Mouse (Mus musculus) spleen, adult 18-20 months (tissue): ENCODE data around the gene Cyp2u1.

Experiments
- DNase-seq, 2 experiments: peaks; one replicate each; pipeline ENCODE4 v3.0.0; 2022; ENCODE audit warnings: mixed read lengths in 2 of 2

Cyp2u1 gene

DNA sequence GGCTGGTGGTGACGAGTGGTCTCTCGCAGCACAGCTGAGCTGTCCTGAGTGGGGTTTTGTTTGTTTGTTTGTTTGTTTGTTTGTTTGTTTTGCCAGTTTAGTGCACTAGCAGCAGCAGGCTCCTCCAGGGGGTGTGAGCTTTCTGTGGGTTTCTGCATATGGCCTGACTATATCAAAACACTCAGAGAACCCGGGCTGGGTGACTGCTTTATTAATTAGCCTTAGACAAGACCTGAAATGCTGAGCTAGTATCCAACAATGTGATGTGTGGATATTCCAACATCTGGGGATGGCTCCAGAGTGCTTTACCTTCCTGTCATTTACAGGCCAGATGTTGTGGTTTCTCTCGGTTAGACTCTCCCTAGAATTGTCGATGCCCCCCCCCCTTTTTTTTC, 290 bp upstream of the Cyp2u1 start:
- no peak for DNase-seq

DNA sequence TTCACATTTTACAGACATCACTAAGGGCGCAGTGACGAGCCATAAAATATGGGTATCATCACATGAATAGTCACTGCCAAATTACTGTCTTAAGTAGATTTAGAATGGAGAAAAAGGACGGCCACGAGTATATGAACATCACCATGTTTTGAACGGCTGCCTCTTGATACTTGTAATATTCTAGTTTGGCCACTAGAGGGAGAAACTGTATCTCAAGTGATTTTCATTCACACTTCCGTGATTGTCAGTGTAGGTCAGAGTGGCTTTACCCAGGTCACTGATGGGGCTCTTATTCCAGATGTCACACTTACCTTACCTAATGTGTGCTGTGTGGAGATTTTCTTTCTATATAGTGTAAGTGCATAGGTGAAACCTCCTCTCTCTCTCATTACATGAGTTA, 3.1 kb downstream of the Cyp2u1 start:
- DNase-seq: no peak

DNA sequence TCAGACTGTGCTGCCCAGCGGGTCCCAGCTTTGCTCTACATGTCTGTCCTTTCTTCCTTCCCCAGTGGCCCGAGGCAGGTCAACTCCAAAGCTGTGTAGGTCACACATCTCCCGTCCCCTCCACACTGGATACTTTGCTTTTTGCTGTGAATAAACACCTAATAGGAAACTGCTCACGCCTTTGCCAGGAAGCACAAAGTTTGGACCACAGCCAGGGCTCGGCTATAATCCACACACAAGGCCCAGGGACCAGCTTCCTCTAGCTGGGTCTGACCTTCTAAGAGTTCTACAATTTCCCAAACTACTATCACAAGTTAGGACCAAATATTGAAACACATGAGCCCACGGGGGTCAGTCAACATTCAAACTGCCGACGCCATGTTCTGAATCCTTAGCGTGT, 3.9 kb downstream of the Cyp2u1 start:
- DNase-seq: no peak

- no peak for DNase-seq
These were observed 6.1 kb downstream of the Cyp2u1 start for GRCm38 (mm10) chr3:131296893-131297292.

DNA sequence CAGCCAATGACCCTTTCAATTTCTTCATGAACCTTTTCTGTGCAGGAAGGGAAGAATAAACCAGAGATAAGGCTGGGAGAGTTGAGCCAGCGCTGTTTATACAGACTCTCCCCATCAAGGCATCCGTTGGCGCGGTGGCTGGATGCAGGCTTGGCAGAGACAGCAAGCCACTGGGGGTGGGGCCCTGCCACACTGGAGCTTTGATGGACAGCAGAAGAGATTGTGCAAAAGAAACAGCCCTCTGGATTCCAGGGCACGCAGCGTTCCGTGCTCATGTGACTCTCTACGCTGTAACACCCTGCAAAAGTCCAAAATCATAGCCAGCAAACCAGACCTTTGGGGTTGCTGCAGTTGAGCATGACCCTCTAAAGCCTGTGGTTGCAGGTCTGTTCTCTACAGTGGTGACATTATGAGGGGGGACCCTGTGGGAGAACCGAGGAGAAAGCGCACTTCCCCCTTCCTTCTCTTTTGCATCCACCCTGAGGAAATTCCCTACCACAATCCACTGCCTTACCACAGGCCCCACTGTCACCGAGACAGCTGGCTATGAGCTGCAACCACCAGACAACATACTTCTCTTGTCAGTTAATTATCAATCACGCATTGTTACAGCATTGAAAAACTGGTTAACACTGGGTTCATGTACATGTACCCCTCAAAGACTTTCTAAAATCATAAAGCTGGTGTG, 7.4 kb downstream of the Cyp2u1 start:
- DNase-seq: no peak

DNA sequence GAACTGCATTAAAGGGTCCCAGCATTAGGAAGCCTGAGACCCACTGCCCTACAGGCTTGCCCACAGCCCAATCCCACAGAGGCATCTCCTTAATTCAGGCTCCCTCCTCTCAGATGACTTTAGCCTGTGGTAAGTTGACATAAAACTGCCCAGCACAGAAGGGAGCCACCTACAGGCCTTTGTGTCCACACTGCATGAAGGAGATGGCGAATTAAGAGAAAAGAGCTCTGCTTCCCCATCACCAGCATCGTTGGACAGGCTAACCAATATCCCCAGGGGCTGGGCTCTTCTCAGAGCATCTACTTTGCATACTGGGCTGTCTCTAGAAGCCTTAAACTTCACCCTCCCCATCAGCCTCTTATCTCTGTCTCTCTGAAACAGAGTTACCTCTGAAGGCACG, 8.5 kb downstream of the Cyp2u1 start:
- DNase-seq: no peak

GRCm38 (mm10) chr3:131292959-131293358, 10.1 kb downstream of the Cyp2u1 start:
- DNase-seq: no peak

DNA sequence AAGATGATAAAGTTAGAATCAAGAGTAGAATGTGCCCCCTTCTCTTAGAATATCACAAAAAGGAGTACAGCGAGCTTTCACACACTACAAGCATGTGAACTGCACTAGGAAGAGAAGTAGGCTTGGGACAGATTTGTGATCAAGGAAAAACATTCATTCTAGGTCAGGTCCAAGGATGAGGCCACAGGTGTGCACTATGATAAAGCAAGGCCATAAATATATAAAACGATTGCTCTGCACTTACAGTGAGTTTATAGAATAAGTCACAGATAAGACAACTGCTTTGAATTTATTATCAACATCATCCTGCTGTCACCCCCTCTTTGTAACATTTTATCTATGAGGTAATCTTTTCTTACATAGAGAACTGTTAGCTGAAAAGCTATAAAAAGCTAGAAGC, 10.7 kb downstream of the Cyp2u1 start:
- DNase-seq: no peak

DNA sequence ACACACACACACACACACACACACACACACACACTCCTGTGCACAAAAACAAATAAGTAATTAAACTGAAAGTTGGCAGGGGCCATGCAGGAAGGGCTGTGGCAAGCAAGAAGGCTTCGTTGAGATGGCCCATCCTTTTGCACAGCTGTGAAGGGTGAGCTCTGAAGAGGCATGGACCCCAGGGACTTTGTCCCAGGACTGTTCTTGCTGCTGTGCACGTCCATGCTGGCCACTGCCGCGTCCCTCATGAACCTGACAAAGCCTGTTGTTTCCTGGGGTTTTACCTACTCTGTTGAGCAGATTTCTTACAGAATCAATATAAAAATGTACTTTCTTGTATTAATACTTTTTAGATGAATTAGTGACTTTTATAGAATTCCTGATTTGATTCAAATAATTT, 11.1 kb downstream of the Cyp2u1 start:
- no peak for DNase-seq

DNA sequence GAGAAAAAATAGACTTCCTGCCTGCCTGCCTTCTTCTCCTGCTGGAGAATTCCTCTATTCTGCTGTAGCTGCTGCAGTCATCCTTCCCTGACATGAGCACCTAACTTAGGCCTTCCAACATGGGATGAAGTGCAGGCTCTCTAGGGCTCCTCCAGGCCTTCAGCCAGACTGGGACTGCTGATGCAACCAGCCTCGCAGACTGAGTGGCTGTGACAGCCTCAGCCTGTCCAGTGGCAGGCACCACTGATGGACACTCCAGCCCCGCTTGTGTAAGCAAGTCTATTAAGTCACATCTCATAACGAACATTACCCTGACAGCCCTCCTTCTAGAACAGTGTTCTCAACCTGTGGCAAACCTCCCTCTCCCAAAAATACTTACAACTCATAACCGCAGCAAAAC, 28.9 kb downstream of the Cyp2u1 start:
- no peak for DNase-seq

DNA sequence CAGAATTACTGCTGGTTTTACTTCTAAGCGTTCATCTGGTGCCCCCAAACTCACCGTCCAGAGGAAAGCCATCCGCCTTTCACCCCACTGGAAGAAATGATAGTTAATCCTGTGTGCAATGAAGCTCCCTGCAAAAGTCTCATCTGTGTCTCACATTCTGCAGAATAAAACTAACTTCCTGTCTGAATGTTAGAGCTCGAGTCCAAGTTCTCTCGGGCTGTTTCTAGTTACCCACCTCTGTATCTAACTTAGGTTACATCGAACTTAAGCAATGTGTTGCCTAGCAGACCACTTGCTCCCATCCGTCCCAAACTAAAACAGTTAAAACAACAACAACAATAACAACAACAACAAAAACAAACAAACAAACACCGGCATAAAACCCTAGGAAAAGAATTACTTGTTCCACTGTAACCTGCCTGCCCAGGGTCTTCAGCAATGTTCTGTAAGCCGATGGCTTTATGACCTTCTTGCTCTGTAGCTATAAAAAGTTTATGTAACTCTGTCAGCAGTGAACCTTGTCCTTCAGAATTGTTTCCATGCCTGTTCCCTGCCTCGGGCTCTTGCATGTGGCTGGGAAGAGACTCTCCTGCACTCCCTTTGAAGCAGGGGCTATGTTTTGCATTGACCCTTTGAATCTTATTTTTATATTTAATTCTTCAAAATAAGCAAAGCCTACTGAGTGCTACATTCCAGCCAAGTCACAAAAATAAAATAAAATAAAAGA, 30.5 kb downstream of the Cyp2u1 start:
- no peak for DNase-seq

DNA sequence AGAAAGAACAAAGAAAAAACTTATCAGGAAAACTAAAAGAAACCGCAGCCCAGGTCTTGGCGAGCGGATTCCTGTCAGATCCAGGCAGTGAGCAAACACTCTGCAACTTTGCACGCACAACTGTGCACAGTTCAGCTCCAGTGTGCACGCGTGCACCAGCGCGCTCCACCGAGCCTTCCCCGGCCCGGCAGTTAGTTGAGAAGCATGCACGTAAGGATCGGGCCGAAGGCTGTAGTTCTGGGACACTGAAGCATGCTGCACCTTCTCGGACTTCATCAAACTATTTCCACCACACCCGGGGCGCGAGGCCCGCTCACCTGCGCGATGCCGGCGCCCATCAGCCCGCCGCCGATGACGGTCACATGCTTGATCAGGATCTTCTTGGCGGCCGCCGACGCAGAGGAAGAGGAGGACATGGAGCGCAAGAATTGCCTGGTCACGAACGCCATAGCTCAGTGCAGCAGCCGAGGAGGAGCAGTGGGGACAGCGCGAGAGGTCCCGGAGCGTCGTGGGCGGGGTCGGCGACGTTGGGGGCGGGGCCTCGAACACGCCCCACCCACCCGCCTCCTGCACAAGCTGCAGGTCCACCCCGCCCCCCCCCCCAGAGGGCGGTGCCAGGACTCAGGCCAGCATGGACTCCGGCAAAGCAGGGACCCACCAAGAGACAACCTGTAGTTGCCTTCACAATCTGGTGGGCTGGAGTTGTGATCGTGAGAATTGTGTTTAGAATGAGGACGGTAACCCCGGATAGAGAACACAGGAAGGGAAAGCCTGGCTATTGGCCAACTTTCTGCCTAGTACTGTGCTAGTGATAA, 31.3 kb downstream of the Cyp2u1 start, which contains the start of gene Hadh:
Hadh (minus strand) TSS at position 543 of the 815 bp plus-strand sequence.
- peak; percentile 78 to 84 for DNase-seq

GRCm38 (mm10) chr3:131271157-131271556, 31.9 kb downstream of the Cyp2u1 start:
- DNase-seq: peak in 1 of 2 experiments; percentile 20

DNA sequence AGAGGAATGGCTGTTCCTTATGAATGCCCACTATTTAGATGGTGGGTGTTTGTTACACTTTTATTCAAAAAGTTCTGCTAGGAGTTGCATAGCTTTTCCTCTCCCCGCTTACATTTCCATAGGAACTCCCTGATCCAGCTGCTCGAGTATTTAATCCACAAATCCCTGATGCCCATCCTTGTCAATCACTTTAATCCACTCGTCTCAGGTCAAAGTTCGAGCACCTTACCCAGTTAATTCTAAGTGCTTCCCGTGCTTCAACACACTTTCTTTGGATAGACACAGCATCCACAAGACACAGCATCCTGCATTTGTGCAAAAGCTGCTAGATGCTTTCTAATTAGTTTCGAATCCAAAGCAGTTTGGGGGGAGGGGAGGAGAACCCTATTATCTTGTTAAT, 32.6 kb downstream of the Cyp2u1 start:
- no peak for DNase-seq

DNA sequence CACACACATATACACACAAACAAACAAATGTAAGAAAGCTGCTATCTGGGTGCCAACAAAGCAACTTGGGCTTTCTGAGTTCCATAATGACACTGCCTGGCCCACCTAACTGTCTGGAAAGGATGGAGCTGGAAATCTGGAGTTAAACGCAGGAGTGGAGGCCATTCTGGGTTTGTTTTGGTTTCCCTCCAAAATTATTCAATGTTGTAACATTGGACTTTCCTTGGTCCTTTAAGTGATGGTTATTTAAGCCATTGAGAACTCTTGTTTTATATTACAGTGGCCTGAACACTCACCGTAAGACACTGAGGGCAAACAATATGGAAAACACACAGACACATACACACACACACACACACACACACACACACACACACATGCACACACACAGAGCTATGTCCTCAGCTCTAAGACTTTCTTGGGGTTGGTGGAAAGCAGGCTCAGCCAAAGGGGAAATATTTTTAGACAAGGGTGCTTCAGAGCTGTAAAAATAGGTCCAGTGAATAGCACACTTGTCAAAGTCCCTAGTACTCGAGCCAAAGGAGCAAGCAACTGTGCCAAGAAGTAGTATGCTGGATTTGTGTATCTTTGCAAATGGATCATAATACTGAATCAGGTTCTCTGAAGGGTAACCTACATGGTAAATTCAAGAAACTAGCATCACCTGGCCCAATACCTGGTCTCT, 36.5 kb downstream of the Cyp2u1 start:
- no peak for DNase-seq

DNA sequence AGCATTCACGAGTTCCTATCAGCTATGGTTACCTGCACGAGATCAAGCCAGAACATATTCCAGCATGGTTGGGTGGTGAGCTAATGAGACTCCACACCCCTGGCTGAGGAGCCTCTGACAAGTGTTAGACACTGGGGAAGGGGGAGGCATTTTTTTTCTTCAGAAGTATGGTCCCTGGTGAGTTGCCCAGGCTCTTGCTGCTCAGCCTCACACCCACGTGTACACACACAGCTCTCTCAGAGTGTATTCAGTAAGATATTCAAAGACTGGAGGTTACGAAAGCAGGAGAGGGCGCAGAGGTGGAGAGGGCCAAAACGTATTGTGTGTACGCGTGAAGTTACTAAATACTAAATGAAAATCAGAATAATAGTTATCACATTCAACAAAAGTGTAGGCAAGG, 37.5 kb downstream of the Cyp2u1 start:
- DNase-seq: no peak

GRCm38 (mm10) chr3:131263766-131264486, 39.1 kb downstream of the Cyp2u1 start:
- DNase-seq: no peak

DNA sequence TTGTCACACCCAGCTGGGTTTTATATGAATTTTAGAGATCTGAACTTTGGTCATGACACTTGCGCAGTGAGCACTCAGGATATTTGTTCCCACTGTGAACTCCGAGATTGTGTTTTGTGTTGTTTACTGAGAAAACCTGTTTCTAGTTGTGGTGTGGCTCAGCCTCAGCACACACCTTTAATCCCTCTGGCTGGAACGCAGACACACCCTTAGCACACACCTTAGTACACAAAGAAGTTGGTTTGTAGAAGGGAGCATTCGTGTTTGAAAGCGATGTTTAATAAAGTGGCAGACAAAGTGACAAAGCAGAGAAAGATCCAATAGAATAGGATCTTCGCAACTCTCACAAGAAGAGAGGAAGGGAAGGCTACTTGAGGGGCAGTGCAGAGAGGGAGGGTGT, 42.6 kb downstream of the Cyp2u1 start:
- no peak for DNase-seq

DNA sequence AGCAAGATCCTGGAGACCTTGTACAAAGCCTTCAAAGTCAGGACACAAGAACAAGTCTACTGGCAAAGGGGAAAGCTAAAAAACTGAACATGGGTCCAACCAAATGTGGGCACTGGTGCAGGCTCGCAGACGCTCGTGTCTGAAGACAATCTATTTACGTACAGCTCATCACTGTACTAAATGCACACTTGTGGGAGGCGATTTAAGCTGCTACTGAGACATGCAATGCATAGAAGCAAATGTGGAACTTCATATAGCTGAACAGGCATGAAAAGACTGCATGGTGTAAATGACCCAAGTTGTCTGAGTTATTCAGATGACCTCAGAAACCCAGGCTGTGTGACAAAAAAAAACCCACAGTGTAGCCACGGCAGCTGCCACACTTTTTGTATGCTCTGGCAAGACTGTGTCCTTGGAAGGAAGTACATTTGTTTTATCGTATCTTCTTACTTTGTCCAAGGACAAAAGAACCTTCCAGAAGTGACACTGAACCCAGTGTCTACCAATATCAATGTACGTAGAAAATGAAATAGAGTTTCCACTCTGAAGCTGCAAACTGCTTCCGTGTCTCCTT, 43.5 kb downstream of the Cyp2u1 start:
- no peak for DNase-seq

DNA sequence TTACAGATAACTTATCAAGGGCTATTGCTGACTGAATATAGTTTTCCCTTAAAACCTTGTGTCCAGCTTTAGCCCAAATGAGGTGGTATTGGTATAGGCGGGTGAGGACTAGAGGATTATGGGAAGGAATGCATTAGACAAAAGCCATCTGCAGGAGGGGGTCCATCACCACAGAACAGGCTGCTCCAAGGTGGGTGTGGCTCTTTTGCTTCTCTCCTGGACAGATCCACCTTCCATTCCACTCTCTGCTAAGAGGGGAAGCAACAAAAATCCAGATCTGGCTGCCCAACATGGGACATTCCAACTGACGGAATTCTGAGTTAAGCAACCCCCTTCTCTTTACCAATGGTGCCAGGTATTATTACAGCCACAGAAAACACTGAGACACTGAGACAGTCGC, 44.1 kb downstream of the Cyp2u1 start:
- no peak for DNase-seq

DNA sequence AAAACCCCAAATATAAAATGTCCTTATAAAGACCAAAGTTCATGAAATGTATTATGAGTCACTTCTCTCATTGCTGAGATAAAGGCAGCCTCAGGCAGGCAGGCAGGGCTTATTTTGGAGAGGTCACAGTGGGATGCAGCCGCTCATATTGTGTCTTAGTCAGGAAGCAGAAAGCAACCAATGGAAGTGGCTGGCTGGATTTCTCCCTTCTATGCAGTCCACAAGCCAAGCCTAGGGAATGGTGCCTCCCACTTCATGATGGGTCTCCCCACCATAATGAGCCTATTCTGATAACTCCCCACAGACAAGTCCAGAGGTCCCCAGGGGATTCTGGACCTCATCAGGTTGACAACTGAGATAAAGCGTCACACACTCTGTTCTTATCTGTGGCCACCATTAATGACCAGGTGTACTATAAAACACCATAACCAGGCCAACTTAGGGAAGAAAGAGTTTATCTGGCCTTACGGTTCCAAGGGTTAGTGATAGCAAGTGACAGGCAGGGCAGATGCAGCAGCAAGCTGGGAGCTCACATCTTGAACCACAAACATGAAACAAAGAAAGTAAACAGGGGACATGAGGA, 47.5 kb downstream of the Cyp2u1 start:
- DNase-seq: no peak

GRCm38 (mm10) chr3:131254991-131255390, 48.0 kb downstream of the Cyp2u1 start:
- DNase-seq: no peak
